Mouse (Mus musculus) embryonic facial prominence, embryonic 12.5 days (tissue): ENCODE results near the gene Olfr1037. TPM values are rescaled to one million over a fixed set of nuclear protein-coding genes. Genes with fewer than 3 reads are reported as not detected.
"Not testable (repeated sequence)": the region's sequence is repeated elsewhere in the genome, so short reads cannot be mapped to it uniquely, and the experiment has no call there.

Experiments used
- ATAC-seq: fragments of 200-750 bp; cut with Nextera tagmentation; 2 replicates; pipeline ENCODE4 v1.8.0; 2017; ENCODE audit not compliant: insufficient number of reproducible peaks, insufficient read depth, low FRiP score, low TSS enrichment
- H3K27ac ChIP-seq: fragments of 300-500 bp; sonication (generic); 2 replicates; pipeline ENCODE4 v1.5.1; 2016; ENCODE audit warnings: mild to moderate bottlenecking
- H3K27me3 ChIP-seq: fragments of 300-500 bp; sonication (generic); 2 replicates; pipeline ENCODE4 v1.6.1; 2016; ENCODE audit warnings: mild to moderate bottlenecking, moderate library complexity
- H3K36me3 ChIP-seq: fragments of 300-500 bp; sonication (generic); 2 replicates; pipeline ENCODE4 v1.6.1; 2016; ENCODE audit warnings: mild to moderate bottlenecking
- H3K4me1 ChIP-seq: fragments of 300-500 bp; sonication (generic); 2 replicates; pipeline ENCODE4 v1.6.1; 2016
- H3K4me2 ChIP-seq: fragments of 300-500 bp; sonication (generic); replicated peaks from 2 replicates; pipeline ENCODE4 v1.6.1; 2016; ENCODE audit warnings: mild to moderate bottlenecking, moderate library complexity
- H3K4me3 ChIP-seq: fragments of 300-500 bp; sonication (generic); 2 replicates; pipeline ENCODE4 v1.5.1; 2016; ENCODE audit warnings: mild to moderate bottlenecking
- H3K9ac ChIP-seq: fragments of 300-500 bp; sonication (generic); 2 replicates; pipeline ENCODE4 v1.6.1; 2016; ENCODE audit warnings: mild to moderate bottlenecking, moderate library complexity
- H3K9me3 ChIP-seq: fragments of 300-500 bp; sonication (generic); 2 replicates; pipeline ENCODE4 v1.6.1; 2016; ENCODE audit warnings: mild to moderate bottlenecking, moderate library complexity
- WGBS: fragments of 180-500 bp; shearing (Covaris S2); methylation state at CpG from one replicate; pipeline ENCODE4 v1.1.7; 2016; 5-methylcytosine and 5-hydroxymethylcytosine counted together
- polyA plus RNA-seq: library from polyadenylated mRNA; unstranded; fragments of >200 nt; fragmentation: Nextera tagmentation; extraction: Ambion mirVana; gene quantifications from 2 replicates; pipeline ENCODE4 v1.2.1, GENCODE M21; 2016

The Olfr1037 gene
- polyA plus RNA-seq: not detected in 2 replicates

DNA sequence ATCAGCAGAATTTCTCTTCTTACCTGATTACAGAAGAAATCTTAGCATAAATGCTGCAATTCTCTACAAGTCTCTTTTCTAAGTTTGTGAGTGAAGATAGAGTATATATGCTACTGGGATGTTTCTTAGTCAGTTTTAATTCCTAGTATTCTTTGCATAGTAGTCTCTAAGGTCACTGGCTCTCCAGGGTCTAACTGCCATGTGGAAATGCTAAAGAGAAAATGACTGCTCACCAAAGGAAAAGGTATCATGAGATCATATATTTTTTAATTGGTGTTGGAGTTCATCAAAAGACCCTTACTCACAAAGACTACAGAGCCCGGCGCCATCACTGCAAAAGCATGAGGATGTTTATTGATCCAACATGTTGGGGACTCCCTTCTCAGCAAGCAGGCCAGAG, at the start of gene Olfr1037:
Olfr1037 (minus strand) TSS at position 101 of the 400 bp plus-strand sequence.
- H3K27me3 ChIP-seq: no peaks in the 10 kb centered on the region
- no peak within 1 kb of the TSS for H3K4me3 ChIP-seq
- H3K9me3 ChIP-seq: no peaks in the 10 kb centered on the region
- no peaks in the 10 kb centered on the region for H3K4me1 ChIP-seq
- 86% methylated on average over 2 of the region's 2 CpGs for WGBS
- H3K9ac ChIP-seq: no peak within 1 kb of the TSS
- no peak within 1 kb of the TSS for H3K4me2 ChIP-seq
- no peak for ATAC-seq
- no peaks in the 10 kb centered on the region for H3K36me3 ChIP-seq
- H3K27ac ChIP-seq: no peak within 1 kb of the TSS

DNA sequence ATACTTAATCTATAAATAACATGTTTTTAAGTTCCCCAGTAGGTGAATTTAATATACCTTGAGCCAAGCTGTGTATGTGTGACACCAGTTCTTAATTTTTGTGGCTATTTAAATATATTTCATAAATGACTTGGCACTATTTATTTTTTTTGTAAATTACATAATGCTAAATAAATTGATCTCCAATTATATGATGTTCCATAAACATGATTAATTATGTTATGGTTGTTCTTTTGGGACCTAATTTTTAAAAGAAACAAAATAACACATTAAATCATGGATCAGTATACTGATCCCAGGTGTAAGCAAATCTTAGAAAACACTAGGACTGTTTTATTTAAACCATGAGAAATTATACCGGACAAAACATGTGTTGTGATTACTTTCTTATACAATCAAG, 48.6 kb upstream of the Olfr1037 start, which contains the start of gene Olfr1039:
Olfr1039 (minus strand) TSS at position 101 of the 400 bp plus-strand sequence.
- H3K36me3 ChIP-seq: no peaks in the 10 kb centered on the region
- H3K4me2 ChIP-seq: no peak within 1 kb of the TSS
- ATAC-seq: no peak
- H3K4me1 ChIP-seq: no peaks in the 10 kb centered on the region
- H3K27me3 ChIP-seq: no peaks in the 10 kb centered on the region
- no peak within 1 kb of the TSS for H3K4me3 ChIP-seq
- H3K9me3 ChIP-seq: no peaks in the 10 kb centered on the region
- WGBS: 94% methylated on average over 1 of the region's 1 CpGs
- no peak within 1 kb of the TSS for H3K9ac ChIP-seq
- H3K27ac ChIP-seq: no peak within 1 kb of the TSS

DNA sequence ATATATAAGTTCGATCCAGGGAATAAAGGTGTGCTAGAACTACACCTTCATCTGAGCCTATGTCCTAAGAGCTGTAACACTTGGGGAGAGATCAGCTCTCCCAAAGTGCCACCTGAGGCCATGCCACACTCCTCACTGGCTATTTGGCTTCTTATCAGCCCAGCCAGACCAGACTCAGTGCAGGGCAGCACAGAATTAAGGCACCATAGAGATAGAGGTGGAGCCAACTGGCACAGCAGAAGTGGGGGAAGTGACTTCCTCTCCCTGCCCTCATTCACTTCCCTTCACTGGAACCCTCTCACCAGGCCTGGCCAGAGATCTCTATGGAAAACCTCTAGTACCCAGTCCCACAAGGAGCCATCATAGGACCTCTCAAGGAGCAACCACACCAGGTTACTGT, 6.7 kb downstream of the Olfr1037 start:
- H3K9ac ChIP-seq, H3K27ac ChIP-seq, H3K4me3 ChIP-seq, H3K4me1 ChIP-seq, H3K36me3 ChIP-seq, H3K4me2 ChIP-seq, H3K27me3 ChIP-seq, H3K9me3 ChIP-seq, ATAC-seq: not testable (repeated sequence)
- 89% methylated on average over 1 of the region's 1 CpGs for WGBS

DNA sequence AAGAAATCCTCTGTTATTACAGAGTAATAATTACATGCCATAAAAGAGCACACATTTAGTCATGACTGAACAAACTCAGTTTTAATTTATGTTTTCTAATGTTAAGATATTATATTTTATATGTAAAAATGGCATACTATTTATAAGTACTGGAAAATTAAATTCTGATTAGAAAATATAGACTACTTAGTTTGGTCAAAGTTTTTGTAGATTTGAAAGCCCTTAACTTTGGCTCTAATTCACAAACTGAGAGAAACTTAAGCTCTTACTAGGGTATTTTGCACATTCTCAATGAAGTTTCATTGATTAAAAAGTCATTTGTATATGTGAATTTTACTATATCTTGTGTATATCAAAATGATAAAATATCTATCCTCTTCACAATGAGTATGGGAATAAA, 13.5 kb downstream of the Olfr1037 start, which contains the start of gene Olfr1036:
Olfr1036 (plus strand) TSS at position 301 of the 400 bp plus-strand sequence.
- H3K4me2 ChIP-seq, H3K27me3 ChIP-seq, H3K27ac ChIP-seq, H3K4me3 ChIP-seq, H3K36me3 ChIP-seq, H3K9ac ChIP-seq, H3K9me3 ChIP-seq, H3K4me1 ChIP-seq, ATAC-seq: not testable (repeated sequence)

DNA sequence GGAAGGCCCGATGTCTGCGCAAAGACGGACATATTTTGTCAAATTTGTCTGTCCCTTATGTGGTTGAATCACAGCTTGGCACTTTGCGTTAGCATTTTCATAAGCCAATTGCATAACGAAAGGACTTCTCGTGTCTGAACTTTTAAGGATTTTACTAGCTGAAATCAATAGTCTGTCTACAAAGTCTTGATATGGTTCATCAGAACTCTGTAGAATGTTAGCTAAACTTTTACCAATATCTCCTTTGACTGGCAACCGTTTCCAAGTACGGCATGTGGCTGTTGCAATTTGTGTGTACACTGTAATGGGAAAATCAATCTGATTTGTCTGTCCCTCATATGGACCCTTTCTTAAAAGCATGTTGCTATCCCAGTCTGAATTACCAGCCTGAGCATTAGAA, 17.0 kb downstream of the Olfr1037 start:
- no peak for ATAC-seq
- H3K27ac ChIP-seq: no peak overlapping the region
- no peaks in the 10 kb centered on the region for H3K27me3 ChIP-seq
- H3K4me3 ChIP-seq: no peak overlapping the region
- H3K4me1 ChIP-seq: no peaks in the 10 kb centered on the region
- H3K36me3 ChIP-seq: no peaks in the 10 kb centered on the region
- 90% methylated on average over 8 of the region's 8 CpGs for WGBS
- H3K4me2 ChIP-seq: no peak overlapping the region
- no peaks in the 10 kb centered on the region for H3K9me3 ChIP-seq
- H3K9ac ChIP-seq: no peak overlapping the region

DNA sequence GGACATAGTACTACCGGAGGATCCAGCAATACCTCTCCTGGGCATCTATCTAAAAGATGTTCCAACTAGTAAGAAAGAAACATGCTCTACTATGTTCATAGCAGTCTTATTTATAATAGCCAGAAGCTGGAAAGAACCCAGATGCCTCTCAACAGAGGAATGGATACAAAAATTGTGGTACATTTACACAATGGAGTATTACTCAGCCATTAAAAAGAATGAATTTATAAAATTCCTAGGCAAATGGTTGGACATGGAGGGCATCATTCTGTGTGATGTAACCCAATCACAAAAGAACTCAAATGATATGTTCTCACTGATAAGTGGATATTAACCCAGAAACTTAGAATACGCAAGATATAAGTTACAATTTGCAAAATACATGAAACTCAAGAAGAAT, 23.4 kb downstream of the Olfr1037 start:
- not testable (repeated sequence) for H3K9me3 ChIP-seq, ATAC-seq, H3K4me1 ChIP-seq, H3K9ac ChIP-seq, H3K36me3 ChIP-seq, H3K4me3 ChIP-seq, H3K27me3 ChIP-seq, H3K4me2 ChIP-seq, H3K27ac ChIP-seq
- 94% methylated on average over 2 of the region's 2 CpGs for WGBS

DNA sequence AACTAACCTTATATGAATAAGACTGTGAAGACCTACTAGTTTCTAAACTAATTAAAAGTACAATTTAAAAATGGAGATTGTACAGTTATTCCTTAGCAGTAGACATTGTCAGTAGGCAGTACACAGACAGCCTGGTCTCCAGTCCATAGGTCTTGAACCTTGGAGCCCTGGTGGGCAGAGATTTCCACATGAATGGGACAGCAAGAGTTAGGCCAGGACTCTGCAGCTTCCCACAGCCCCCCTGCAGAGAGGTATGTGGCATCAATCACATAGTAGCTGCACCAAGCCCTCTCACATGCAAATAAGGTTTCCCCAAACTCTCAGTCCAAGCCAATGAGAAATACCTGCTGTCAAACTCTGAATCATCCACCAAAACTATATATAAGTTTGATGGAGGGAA, 36.4 kb downstream of the Olfr1037 start:
- H3K27ac ChIP-seq, H3K4me2 ChIP-seq, ATAC-seq, H3K4me1 ChIP-seq, H3K36me3 ChIP-seq, H3K4me3 ChIP-seq, H3K9ac ChIP-seq, H3K27me3 ChIP-seq, H3K9me3 ChIP-seq: not testable (repeated sequence)

DNA sequence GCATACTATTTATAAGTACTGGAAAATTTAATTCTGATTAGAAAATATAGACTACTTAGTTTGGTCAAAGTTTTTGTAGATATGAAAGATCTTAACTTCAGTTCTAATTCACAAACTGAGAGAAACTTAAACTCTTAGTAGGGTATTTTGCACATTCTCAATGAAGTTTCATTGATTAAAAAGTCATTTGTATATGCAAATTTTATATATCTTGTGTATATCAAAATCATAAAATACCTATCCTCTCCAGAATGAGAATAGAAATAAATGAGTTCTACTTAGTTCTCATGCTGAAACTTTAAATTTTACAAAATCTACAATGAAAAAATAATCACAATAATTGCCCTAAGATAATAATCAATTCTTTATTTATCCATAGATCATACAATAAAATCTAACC, 41.6 kb downstream of the Olfr1037 start, which contains the start of gene Olfr1034:
Olfr1034 (plus strand) TSS at position 301 of the 400 bp plus-strand sequence.
- no peak for ATAC-seq
- Histone ChIP-seq H3K9me3 (no peaks in the 10 kb centered on the region), H3K9ac (no peak within 1 kb of the TSS), H3K27me3 (no peaks in the 10 kb centered on the region), H3K36me3 (no peaks in the 10 kb centered on the region), H3K27ac (no peak within 1 kb of the TSS), H3K4me2 (no peak within 1 kb of the TSS), H3K4me3 (no peak within 1 kb of the TSS), H3K4me1 (no peaks in the 10 kb centered on the region)

Other genes with a start within 250 kb of the Olfr1037 start
- gene Olfr1019, start 241.9 kb downstream of the Olfr1037 start, polyA plus RNA-seq: not detected in 2 replicates
- gene Olfr1020, start 240.4 kb downstream of the Olfr1037 start, polyA plus RNA-seq: not detected in 2 replicates
- not detected in 2 replicates for gene Olfr1022, start 218.8 kb downstream of the Olfr1037 start, polyA plus RNA-seq
- gene Olfr1023, start 201.7 kb downstream of the Olfr1037 start, polyA plus RNA-seq: not detected in 2 replicates
- gene Olfr1024, start 182.3 kb downstream of the Olfr1037 start, polyA plus RNA-seq: not detected in 2 replicates
- not detected in 2 replicates for gene Olfr1025-ps1, start 172.2 kb downstream of the Olfr1037 start, polyA plus RNA-seq
- gene Olfr1026, start 165.8 kb downstream of the Olfr1037 start, polyA plus RNA-seq: not detected in 2 replicates
- gene Olfr1028, start 136.9 kb downstream of the Olfr1037 start, polyA plus RNA-seq: not detected in 2 replicates
- gene Olfr1029, start 113.5 kb downstream of the Olfr1037 start, polyA plus RNA-seq: not detected in 2 replicates
- not detected in 2 replicates for gene Olfr1030, start 108.1 kb downstream of the Olfr1037 start, polyA plus RNA-seq
- gene Olfr1031, start 97.1 kb downstream of the Olfr1037 start, polyA plus RNA-seq: not detected in 2 replicates
- not detected in 2 replicates for gene Olfr1032, start 81.8 kb downstream of the Olfr1037 start, polyA plus RNA-seq
- gene Olfr1033, start 66.8 kb downstream of the Olfr1037 start, polyA plus RNA-seq: 0.78 TPM in 1 of 2 replicates, not detected in the other
- not detected in 2 replicates for gene Olfr1034, start 41.5 kb downstream of the Olfr1037 start, polyA plus RNA-seq
- gene Olfr1036, start 13.4 kb downstream of the Olfr1037 start, polyA plus RNA-seq: not detected in 2 replicates
- not detected in 2 replicates for gene Olfr1039, start 48.5 kb upstream of the Olfr1037 start, polyA plus RNA-seq
- gene Olfr1040, start 59.3 kb upstream of the Olfr1037 start, polyA plus RNA-seq: not detected in 2 replicates
- not detected in 2 replicates for gene Olfr1042, start 74.5 kb upstream of the Olfr1037 start, polyA plus RNA-seq
- gene Olfr1043, start 80.1 kb upstream of the Olfr1037 start, polyA plus RNA-seq: not detected in 2 replicates
- not detected in 2 replicates for gene Olfr1044, start 90.4 kb upstream of the Olfr1037 start, polyA plus RNA-seq
- not detected in 2 replicates for gene Olfr52, start 98.3 kb upstream of the Olfr1037 start, polyA plus RNA-seq
- gene Olfr1045, start 115.6 kb upstream of the Olfr1037 start, polyA plus RNA-seq: not detected in 2 replicates
- gene Olfr1046, start 131.9 kb upstream of the Olfr1037 start, polyA plus RNA-seq: not detected in 2 replicates
- gene Olfr1047, start 144.0 kb upstream of the Olfr1037 start, polyA plus RNA-seq: not detected in 2 replicates
- gene Olfr1048, start 152.9 kb upstream of the Olfr1037 start, polyA plus RNA-seq: not detected in 2 replicates
- gene Olfr1049, start 170.9 kb upstream of the Olfr1037 start, polyA plus RNA-seq: not detected in 2 replicates
- gene Olfr1051, start 191.7 kb upstream of the Olfr1037 start, polyA plus RNA-seq: not detected in 2 replicates
- gene Olfr1052, start 205.1 kb upstream of the Olfr1037 start, polyA plus RNA-seq: not detected in 2 replicates
- gene Olfr1053, start 227.9 kb upstream of the Olfr1037 start, polyA plus RNA-seq: not detected in 2 replicates
- gene Olfr1054, start 248.0 kb upstream of the Olfr1037 start, polyA plus RNA-seq: not detected in 2 replicates